ENCODE assay signal across 20 mouse cellular contexts in the genomic region with DNA sequence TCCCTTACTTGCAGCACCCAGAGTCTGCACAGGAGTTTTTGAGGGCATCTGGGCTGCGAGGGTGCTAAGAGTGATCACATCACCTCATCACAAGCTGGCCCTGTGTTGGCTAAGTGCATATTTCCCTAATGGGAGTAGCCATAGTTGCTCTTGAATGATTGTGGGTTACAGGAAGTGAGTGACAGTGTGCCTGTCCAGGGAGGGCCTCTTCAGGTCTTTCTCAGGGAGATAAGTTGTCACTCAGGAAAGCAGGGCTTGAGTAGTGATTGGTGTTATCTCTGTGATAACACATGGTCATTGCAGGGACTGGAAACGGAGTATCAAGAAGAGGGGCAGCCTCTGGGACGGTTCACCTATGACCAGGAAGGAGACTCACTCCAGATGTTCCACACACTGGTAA. TPM values are rescaled to one million over a fixed set of nuclear protein-coding genes. Genes with fewer than 3 reads are reported as not detected.
DNase-seq lines count a peak whose midpoint lies in the region; ATAC-seq and TF ChIP-seq lines count a peak whose summit lies in the region.
"Had no signal": no experiment of that assay in that cellular context is flagged by ENCODE, and none has a peak within 500 bp of the region (broad histone marks: within the 10 kb centered on the region; RNA-seq: fewer than 3 reads in every experiment).

No protein-coding gene starts in this region.

- H3K9me3 ChIP-seq in limb, embryonic 13.5 days = no peaks in the 10 kb centered on the region
- H3K9me3 ChIP-seq in limb, embryonic 10.5 days (replicated peaks) = no peaks in the 10 kb centered on the region
- H3K9me3 ChIP-seq in MEL (replicated peaks; ENCODE audit: insufficient read depth, low read length) = no peaks in the 10 kb centered on the region
- no peaks in the 10 kb centered on the region for H3K9me3 ChIP-seq in liver, embryonic 12.5 days (replicated peaks)
- H3K9me3 ChIP-seq in forebrain, embryonic 13.5 days (replicated peaks) = no peaks in the 10 kb centered on the region
- H3K9me3 ChIP-seq: embryonic facial prominence, embryonic 13.5 days; forebrain, embryonic 12.5 days; heart, embryonic 12.5 days; hindbrain, embryonic 12.5 days had no signal

- peak overlapping the region; percentile 13; the same call in 1 of the 2 replicates for H3K9ac ChIP-seq in limb, embryonic 13.5 days
- no peak overlapping the region for H3K9ac ChIP-seq in MEL (ENCODE audit: control insufficient read depth, low read depth, low read length, poor library complexity, severe bottlenecking)
- H3K9ac ChIP-seq in liver, embryonic 12.5 days = peak overlapping the region; percentile 10; the same call in 1 of the 2 replicates
- no peak overlapping the region for H3K9ac ChIP-seq in forebrain, embryonic 13.5 days
- H3K9ac ChIP-seq: embryonic facial prominence, embryonic 13.5 days; forebrain, embryonic 12.5 days; forebrain, postnatal 0 days; heart, embryonic 12.5 days; hindbrain, embryonic 12.5 days had no signal

- TF ChIP-seq POLR2A in MEL (IDR thresholded peaks at IDR 0.05; ENCODE audit: control insufficient read depth in 1 of 2, insufficient read depth in 1 of 2, low read depth in 1 of 2, low read length in 2 of 2, poor library complexity in 1 of 2) = no peak

- H3K27me3 ChIP-seq in limb, embryonic 13.5 days = no peaks in the 10 kb centered on the region
- H3K27me3 ChIP-seq in limb, embryonic 10.5 days (ENCODE audit: low read depth, poor library complexity, severe bottlenecking) = no peaks in the 10 kb centered on the region
- H3K27me3 ChIP-seq in MEL (ENCODE audit: control insufficient read depth in 1 of 2, insufficient read depth in 2 of 2, low read length in 2 of 2) = no peaks in the 10 kb centered on the region
- no peaks in the 10 kb centered on the region for H3K27me3 ChIP-seq in liver, embryonic 12.5 days (replicated peaks)
- H3K27me3 ChIP-seq in forebrain, embryonic 13.5 days = no peaks in the 10 kb centered on the region
- H3K27me3 ChIP-seq: embryonic facial prominence, embryonic 13.5 days; forebrain, embryonic 12.5 days; heart, embryonic 12.5 days; hindbrain, embryonic 12.5 days had no signal

- no peak for TF ChIP-seq CTCF in MEL (IDR thresholded peaks at IDR 0.05 in 2 of 3, conservative IDR thresholded peaks at IDR 0.05 in 1 of 3; ENCODE audit: control insufficient read depth in 1 of 3, insufficient read depth in 1 of 3, low read depth in 2 of 3, low read length in 3 of 3, poor library complexity in 1 of 3, severe bottlenecking in 1 of 3)

- 94% methylated on average over 3 of the region's 3 CpGs for WGBS in limb, embryonic 13.5 days
- 95% methylated on average over 3 of the region's 3 CpGs for WGBS in limb, embryonic 10.5 days
- 26% methylated on average over 3 of the region's 3 CpGs for WGBS in liver, embryonic 12.5 days (ENCODE audit: insufficient replicate concordance)
- WGBS in forebrain, embryonic 13.5 days = 89% methylated on average over 3 of the region's 3 CpGs

- no peak for ATAC-seq in limb, embryonic 13.5 days (ENCODE audit: low FRiP score, low read depth)
- peak; percentile 2; the same call in 1 of the 2 replicates for ATAC-seq in liver, embryonic 12.5 days
- no peak for ATAC-seq in forebrain, embryonic 13.5 days
- ATAC-seq: forebrain, postnatal 0 days; hindbrain, embryonic 16.5 days had no signal

- H3K36me3 ChIP-seq in limb, embryonic 13.5 days = peaks cover 72% of the 10 kb centered on the region
- H3K36me3 ChIP-seq in limb, embryonic 10.5 days = peaks cover 80% of the 10 kb centered on the region
- peaks cover 16 to 20% of the 10 kb centered on the region in 2 experiments for H3K36me3 ChIP-seq in MEL (ENCODE audit: control insufficient read depth in 1 of 2, insufficient read depth in 2 of 2, low read length in 2 of 2)
- H3K36me3 ChIP-seq in liver, embryonic 12.5 days = peaks cover 80% of the 10 kb centered on the region
- H3K36me3 ChIP-seq in forebrain, embryonic 13.5 days (ENCODE audit: poor library complexity, severe bottlenecking) = peaks cover 78% of the 10 kb centered on the region

- no peak overlapping the region for H3K4me2 ChIP-seq in limb, embryonic 13.5 days (replicated peaks)
- H3K4me2 ChIP-seq in liver, embryonic 12.5 days = no peak overlapping the region
- no peak overlapping the region for H3K4me2 ChIP-seq in forebrain, embryonic 13.5 days
- H3K4me2 ChIP-seq: embryonic facial prominence, embryonic 13.5 days; forebrain, embryonic 12.5 days; heart, embryonic 12.5 days; hindbrain, embryonic 12.5 days had no signal

- no peak for TF ChIP-seq RAD21 in MEL (IDR thresholded peaks at IDR 0.05; ENCODE audit: low read depth, low read length)

- H3K4me3 ChIP-seq in limb, embryonic 13.5 days = no peak overlapping the region
- H3K4me3 ChIP-seq in limb, embryonic 10.5 days = no peak overlapping the region
- no peak overlapping the region for H3K4me3 ChIP-seq in MEL (ENCODE audit: control insufficient read depth in 1 of 2, insufficient read depth in 1 of 2, low read depth in 2 of 2, low read length in 2 of 2)
- H3K4me3 ChIP-seq in liver, embryonic 12.5 days = no peak overlapping the region
- no peak overlapping the region for H3K4me3 ChIP-seq in forebrain, embryonic 13.5 days
- H3K4me3 ChIP-seq: embryonic facial prominence, embryonic 13.5 days; forebrain, embryonic 12.5 days; heart, embryonic 12.5 days; hindbrain, embryonic 12.5 days had no signal

- peaks cover 1% of the 10 kb centered on the region; the same call in 1 of the 2 replicates for H3K79me2 ChIP-seq in MEL (ENCODE audit: control insufficient read depth, insufficient read depth, low read length, poor library complexity)

- 0 out of 2 replicates have a peak, but pooled peaks cover 5% of the 10 kb centered on the region for H3K4me1 ChIP-seq in limb, embryonic 13.5 days
- peaks cover 5% of the 10 kb centered on the region; the same call in 1 of the 2 replicates for H3K4me1 ChIP-seq in limb, embryonic 10.5 days
- H3K4me1 ChIP-seq in MEL (ENCODE audit: control insufficient read depth in 1 of 2, insufficient read depth in 2 of 2, low read length in 2 of 2) = peaks cover 0 to 9% of the 10 kb centered on the region in 2 experiments; a peak in 1 of 4 replicates
- H3K4me1 ChIP-seq in liver, embryonic 12.5 days = peaks cover 29% of the 10 kb centered on the region
- H3K4me1 ChIP-seq in forebrain, embryonic 13.5 days = peaks cover 5% of the 10 kb centered on the region

- no peak for DNase-seq in limb, embryonic 10.5 days (ENCODE audit: low spot score)
- peak; percentile 38 for DNase-seq in MEL (ENCODE audit: low read depth, low spot score)
- no peak for DNase-seq in testis, postnatal 10 days (ENCODE audit: low spot score)
- DNase-seq in right cerebral cortex, adult 2 months (ENCODE audit: low spot score in 2 of 2) = no peak
- DNase-seq: adrenal gland, adult 8-10 months; adrenal gland, postnatal 36 days; cerebellum, adult 11-12 months; cerebellum, adult 9-10 months; cerebellum, postnatal 36 days; forebrain, postnatal 0 days; gastrocnemius, postnatal 14 days; heart, postnatal 36 days had no signal

- TF ChIP-seq EP300 in MEL (IDR thresholded peaks at IDR 0.05; ENCODE audit: low read depth in 1 of 2, low read length in 2 of 2) = peak; percentile 45 to 52; a peak in 3 of 4 replicates

- H3K27ac ChIP-seq in limb, embryonic 13.5 days = no peak overlapping the region
- H3K27ac ChIP-seq in limb, embryonic 10.5 days = no peak overlapping the region
- no peak overlapping the region for H3K27ac ChIP-seq in MEL (ENCODE audit: control insufficient read depth, low read depth, low read length)
- 0 out of 2 replicates have a peak overlapping the region, but pooled peaks have one; percentile 2 for H3K27ac ChIP-seq in liver, embryonic 12.5 days
- no peak overlapping the region for H3K27ac ChIP-seq in forebrain, embryonic 13.5 days
- H3K27ac ChIP-seq: embryonic facial prominence, embryonic 13.5 days; forebrain, embryonic 12.5 days; hindbrain, embryonic 12.5 days had no signal

TF ChIP-seq in MEL, 35 proteins besides CTCF, POLR2A, EP300 and RAD21:
- peak; percentile 37; the same call in 1 of the 2 replicates for TF ChIP-seq TAL1 (IDR thresholded peaks at IDR 0.05; ENCODE audit: low read length)
- no peak for TF ChIP-seq TBP (IDR thresholded peaks at IDR 0.05; ENCODE audit: low read depth, low read length)
- TF ChIP-seq MYB (IDR thresholded peaks at IDR 0.05; ENCODE audit: low read depth, low read length) = no peak
- TF ChIP-seq POLR2AphosphoS2 (IDR thresholded peaks at IDR 0.05; ENCODE audit: low read length) = no peak
- no peak for TF ChIP-seq MAX (IDR thresholded peaks at IDR 0.05; ENCODE audit: low read length)
- TF ChIP-seq BHLHE40 (IDR thresholded peaks at IDR 0.05; ENCODE audit: borderline replicate concordance, low read depth, low read length) = no peak
- no peak for TF ChIP-seq MXI1 (IDR thresholded peaks at IDR 0.05; ENCODE audit: low read depth, low read length)
- TF ChIP-seq MEF2A (IDR thresholded peaks at IDR 0.05; ENCODE audit: extremely low read depth, insufficient replicate concordance, low read depth, low read length, poor library complexity, severe bottlenecking) = no peak
- TF ChIP-seq GATA1 (IDR thresholded peaks at IDR 0.05; ENCODE audit: low read depth, low read length) = peak; percentile 54
- TF ChIP-seq TCF12 (IDR thresholded peaks at IDR 0.05; ENCODE audit: low read depth, low read length) = peak; percentile 27; the same call in 1 of the 2 replicates

RNA-seq across cellular contexts. Expression of a gene that starts 4.4 kb away (rescaled TPM):
- 155 and 165 TPM in 2 replicates for polyA plus RNA-seq in limb, embryonic 13.5 days (2015; fragmentation: Nextera tagmentation; extraction: Ambion mirVana)
- 196 and 215 TPM in 2 replicates for polyA plus RNA-seq in limb, embryonic 10.5 days (2016; fragmentation: Nextera tagmentation; extraction: Ambion mirVana)
- total RNA-seq in MEL (2012; rRNA removed) = 108 and 117 TPM in 2 replicates
- 100 to 1,000 TPM in 1 of 2 experiments, not detected in 1; 180 TPM for polyA plus RNA-seq in MEL (2012; ENCODE audit: insufficient read depth in 1 of 2, insufficient read length in 2 of 2, low read depth in 1 of 2, low replicate concordance in 2 of 2, missing spikeins in 1 of 2)
- 162 and 165 TPM in 2 replicates for polyA plus RNA-seq in liver, embryonic 12.5 days (2016; fragmentation: Nextera tagmentation; extraction: Ambion mirVana)
- 122 and 137 TPM in 2 replicates for polyA plus RNA-seq in forebrain, embryonic 13.5 days (2015; fragmentation: Nextera tagmentation; extraction: Ambion mirVana)

RNA-seq across cellular contexts. Expression of a gene that starts 47.3 kb away (rescaled TPM):
- polyA plus RNA-seq in limb, embryonic 13.5 days (2015; fragmentation: Nextera tagmentation; extraction: Ambion mirVana) = 48.7 and 51.1 TPM in 2 replicates
- polyA plus RNA-seq in limb, embryonic 10.5 days (2016; fragmentation: Nextera tagmentation; extraction: Ambion mirVana) = 47.9 and 52.7 TPM in 2 replicates
- 71.1 and 71.3 TPM in 2 replicates for total RNA-seq in MEL (2012; rRNA removed)
- polyA plus RNA-seq in MEL (2012; ENCODE audit: insufficient read depth in 1 of 2, insufficient read length in 2 of 2, low read depth in 1 of 2, low replicate concordance in 2 of 2, missing spikeins in 1 of 2) = 10 to 100 TPM in 1 of 2 experiments, not detected in 1; 79.0 TPM
- polyA plus RNA-seq in liver, embryonic 12.5 days (2016; fragmentation: Nextera tagmentation; extraction: Ambion mirVana) = 31.7 and 34.6 TPM in 2 replicates
- polyA plus RNA-seq in forebrain, embryonic 13.5 days (2015; fragmentation: Nextera tagmentation; extraction: Ambion mirVana) = 43.9 and 50.2 TPM in 2 replicates

Comparison
In these comparisons a context has a peak if more than half of its experiments do, and no peak if none do; other contexts are left out.
1. H3K9ac ChIP-seq: peak in limb, embryonic 13.5 days (single experiment) and liver, embryonic 12.5 days (single experiment); none in MEL (single experiment) and forebrain, embryonic 13.5 days (single experiment).